Mouse (Mus musculus) brain, embryonic 14.5 days (tissue): ENCODE data around the gene Gm7945.
"Not testable (repeated sequence)": the region's sequence is repeated elsewhere in the genome, so short reads cannot be mapped to it uniquely, and the experiment has no call there.

Experiments used
- CTCF ChIP-seq: fragments of 200-500 bp; IDR thresholded peaks from 2 replicates; pipeline ENCODE4 v1.5.1; 2012; ENCODE audit warnings: inconsistent platforms, mild to moderate bottlenecking, moderate library complexity, borderline replicate concordance; ENCODE audit not compliant: insufficient read depth, insufficient read length; ENCODE audit errors: extremely low read depth
- POLR2A ChIP-seq: fragments of 200-500 bp; IDR thresholded peaks from 2 replicates; pipeline ENCODE4 v1.6.1; 2012; ENCODE audit warnings: mild to moderate bottlenecking, inconsistent platforms, borderline replicate concordance; ENCODE audit not compliant: poor library complexity, insufficient read depth, insufficient read length, severe bottlenecking; ENCODE audit errors: extremely low read depth

- not testable (repeated sequence) for TF ChIP-seq CTCF, POLR2A
These were observed 38.5 kb upstream of the Gm7945 start for GRCm38 (mm10) chr14:41424694-41425093.
